Mouse (Mus musculus): ENCODE results near the gene Nedd1. TPM values are rescaled to one million over a fixed set of nuclear protein-coding genes. Genes with fewer than 3 reads are reported as not detected.
A peak's percentile ranks its signal among the peaks of the same experiment; 100 is the strongest.

The Nedd1 gene
- 1 to 10 TPM; 2.2 to 3.2 TPM for total RNA-seq (2021)
- long read RNA-seq, experiment 1, partial matches to known transcripts: 0 of 3 reads
- long read RNA-seq, experiment 1, other reads (novel, unspliced or antisense): 0 of 3 reads
- long read RNA-seq, experiment 2, partial matches to known transcripts: 0 of 5 reads
- long read RNA-seq, experiment 2, other reads (novel, unspliced or antisense): 1 of 5 reads

DNA sequence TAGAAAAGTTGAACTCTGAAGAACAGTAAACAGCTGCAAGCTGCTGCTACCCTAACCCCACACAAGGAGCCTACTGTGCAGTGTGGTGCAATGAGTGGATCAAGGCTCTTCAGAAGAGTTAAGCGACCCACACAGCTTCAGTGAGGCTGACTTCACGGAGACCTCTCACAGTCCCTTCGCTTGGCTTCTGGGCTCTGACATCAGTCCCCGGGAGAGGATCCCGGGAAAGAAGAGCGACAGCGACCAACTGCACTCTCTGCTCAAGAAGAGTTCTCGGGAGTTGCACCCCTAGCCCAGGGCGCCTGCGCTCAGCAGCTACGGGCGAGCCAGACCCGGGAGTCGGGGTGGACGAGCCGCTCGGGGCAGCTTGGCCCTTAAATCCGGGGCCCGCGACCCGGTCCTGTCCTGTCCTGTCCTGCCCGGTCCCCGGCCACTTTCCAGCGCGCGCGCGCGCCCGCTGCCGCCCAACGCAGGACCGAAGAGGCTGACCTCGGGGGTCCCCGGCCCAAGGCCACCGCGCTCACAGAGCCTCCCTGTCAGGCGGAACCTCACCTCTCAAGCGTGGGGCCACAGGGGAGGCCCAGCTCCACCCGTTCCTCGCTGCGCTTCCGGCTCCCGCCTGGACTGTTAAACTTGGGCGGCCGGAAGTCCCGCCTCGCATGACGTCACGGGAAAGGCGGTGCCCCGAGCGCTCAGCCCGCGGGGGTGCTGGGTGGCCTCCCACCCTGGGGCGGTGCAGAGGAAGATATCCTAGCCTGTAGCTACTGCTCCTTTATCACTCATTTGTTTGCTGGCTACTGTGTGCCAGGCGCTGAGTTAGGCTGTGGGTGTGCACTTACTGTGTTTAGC lies at the start of gene Nedd1:
Nedd1 (minus strand) TSS at position 650 of the 849 bp plus-strand sequence.
- peak; percentile 90 to 92 for DNase-seq (ENCODE audit: low spot score in 2 of 2)

- no peak for DNase-seq (ENCODE audit: low spot score in 2 of 2)
Observed at GRCm38 (mm10) chr10:92754359-92754758, 32.1 kb upstream of the Nedd1 start.

GRCm38 (mm10) chr10:92730339-92730738 lies 8.1 kb upstream of the Nedd1 start:
- DNase-seq (ENCODE audit: low spot score in 2 of 2): no peak

DNA sequence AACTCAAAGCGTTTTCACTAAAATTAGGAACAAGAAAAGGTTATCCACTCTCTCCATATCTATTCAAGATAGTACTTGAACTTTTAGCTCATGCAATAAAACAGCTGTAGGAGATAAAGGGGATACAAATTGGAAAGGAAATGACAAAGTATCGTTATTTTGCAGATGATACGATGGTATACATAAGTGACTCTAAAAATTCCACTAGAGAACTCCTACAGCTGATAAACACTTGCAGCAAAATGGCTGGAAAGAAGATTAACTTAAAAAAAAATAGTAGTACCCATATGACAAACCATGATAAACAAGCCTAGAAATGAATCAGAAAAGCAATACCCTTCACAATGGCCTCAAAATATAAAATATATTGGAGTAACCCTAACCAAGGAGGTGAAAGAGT lies 6.5 kb upstream of the Nedd1 start:
- DNase-seq (ENCODE audit: low spot score in 2 of 2): no peak

- no peak for DNase-seq (ENCODE audit: low spot score in 2 of 2)
Observed at GRCm38 (mm10) chr10:92722620-92722988, 384 bp upstream of the Nedd1 start.

DNA sequence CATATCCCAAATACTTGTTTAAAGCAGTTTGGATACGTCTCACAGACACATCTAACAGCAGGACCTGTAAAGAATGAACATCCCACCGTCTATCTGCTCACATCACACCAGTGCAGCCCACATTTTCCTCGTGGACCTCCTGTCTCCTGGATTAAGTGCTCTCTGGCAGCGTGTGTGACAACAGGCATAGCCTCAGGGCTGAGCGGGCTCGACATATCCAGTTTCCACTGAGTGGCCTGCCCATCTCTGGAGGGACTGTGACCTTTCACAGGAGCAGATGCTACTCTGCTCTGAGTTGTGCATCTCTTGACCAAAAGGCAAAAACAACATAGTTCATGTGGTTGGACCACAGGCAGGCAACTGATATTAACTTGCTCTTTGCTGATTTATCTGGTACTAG lies 23.2 kb downstream of the Nedd1 start:
- no peak for DNase-seq (ENCODE audit: low spot score in 2 of 2)

DNA sequence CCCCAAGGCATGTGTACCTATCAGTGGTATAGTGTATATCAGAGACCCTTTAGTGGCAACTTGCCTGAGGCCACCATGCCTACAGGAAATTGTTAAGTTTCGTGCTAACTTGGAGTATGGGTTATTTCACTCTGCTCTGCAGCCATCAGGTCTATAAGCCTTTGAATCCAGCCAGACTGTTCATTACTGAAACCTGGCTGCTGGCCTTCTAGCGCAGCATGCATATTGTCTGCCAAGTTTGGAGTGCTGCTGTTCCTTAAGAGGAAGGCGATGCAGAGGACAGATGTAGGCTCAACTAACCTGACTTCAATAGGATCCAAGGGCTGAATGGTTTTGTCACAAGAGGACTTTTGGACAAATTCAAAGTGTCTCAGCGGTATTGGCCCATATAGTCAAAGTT lies 47.2 kb downstream of the Nedd1 start:
- DNase-seq (ENCODE audit: low spot score in 2 of 2): no peak

GRCm38 (mm10) chr10:92671906-92672305 lies 50.3 kb downstream of the Nedd1 start:
- no peak for DNase-seq (ENCODE audit: low spot score in 2 of 2)

- DNase-seq (ENCODE audit: low spot score in 2 of 2): no peak
Observed at GRCm38 (mm10) chr10:92665287-92665686, 56.9 kb downstream of the Nedd1 start.

- DNase-seq (ENCODE audit: low spot score in 2 of 2): no peak
Observed at GRCm38 (mm10) chr10:92653266-92653665, 69.0 kb downstream of the Nedd1 start.

- DNase-seq (ENCODE audit: low spot score in 2 of 2): peak in 1 of 2 experiments; percentile 17
Observed at GRCm38 (mm10) chr10:92652399-92652920, 69.8 kb downstream of the Nedd1 start.

DNA sequence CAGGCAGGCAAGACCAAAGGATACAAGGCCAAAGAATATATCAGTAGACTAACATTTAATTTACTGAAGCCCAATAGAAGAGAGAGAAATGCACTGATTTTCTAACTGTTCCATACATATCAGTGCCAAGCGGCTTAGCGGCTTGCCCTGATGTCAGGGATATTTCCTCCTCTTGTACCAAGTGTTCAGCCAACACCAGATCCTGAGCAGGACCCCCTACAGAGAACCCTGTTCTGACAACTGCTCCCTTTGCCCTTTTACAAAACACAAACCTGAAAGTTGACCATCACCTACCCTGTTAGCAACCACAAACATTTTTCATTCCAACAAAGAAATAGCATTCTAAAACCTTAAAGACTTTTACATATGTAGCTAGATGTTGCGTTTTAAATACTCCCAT lies 71.0 kb downstream of the Nedd1 start:
- DNase-seq (ENCODE audit: low spot score in 2 of 2): no peak

GRCm38 (mm10) chr10:92649096-92649495 lies 73.1 kb downstream of the Nedd1 start:
- DNase-seq (ENCODE audit: low spot score in 2 of 2): no peak

- no peak for DNase-seq (ENCODE audit: low spot score in 2 of 2)
Observed at GRCm38 (mm10) chr10:92647691-92648090, 74.5 kb downstream of the Nedd1 start.

DNA sequence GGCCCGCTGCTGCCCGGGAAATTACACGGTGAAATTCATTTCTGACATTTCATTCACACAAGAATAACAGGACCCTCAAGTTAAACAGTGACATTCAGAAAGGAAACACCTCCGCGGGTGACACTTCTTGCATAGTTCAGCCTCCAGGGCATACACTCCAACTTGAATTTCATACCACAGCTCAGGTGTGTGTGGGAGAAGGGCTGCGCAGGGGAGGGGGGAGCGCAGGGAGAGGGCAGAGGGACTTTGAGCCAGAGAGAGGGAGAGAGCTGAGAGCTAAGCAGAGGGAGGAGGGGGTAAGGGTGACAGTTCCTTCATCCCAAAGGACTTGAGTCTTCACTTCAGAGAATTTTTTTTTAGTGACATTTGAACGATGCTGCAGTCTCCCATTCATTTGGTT lies 78.2 kb downstream of the Nedd1 start:
- DNase-seq (ENCODE audit: low spot score in 2 of 2): no peak

- DNase-seq (ENCODE audit: low spot score in 2 of 2): peak; percentile 17 to 27
Observed at GRCm38 (mm10) chr10:92641032-92641431, 81.2 kb downstream of the Nedd1 start.
